Mouse (Mus musculus) hindbrain, embryonic 16.5 days (tissue): Measurements from ENCODE around the gene Clpb. TPM values are rescaled to one million over a fixed set of nuclear protein-coding genes. Genes with fewer than 3 reads are reported as not detected.

ENCODE experiments used
- ATAC-seq: fragments of 200-750 bp; cut with Nextera tagmentation; 2 replicates; pipeline ENCODE4 v1.8.0; 2017; ENCODE audit warnings: moderate TSS enrichment, moderate library complexity
- H3K27ac ChIP-seq: fragments of 300-500 bp; sonication (generic); 2 replicates; pipeline ENCODE4 v1.5.1; 2014; ENCODE audit warnings: low read depth, mild to moderate bottlenecking, control low read depth, low read length, moderate library complexity
- H3K27me3 ChIP-seq: fragments of 300-500 bp; sonication (generic); replicated peaks from 2 replicates; pipeline ENCODE4 v1.6.1; 2014; ENCODE audit warnings: low read length; ENCODE audit not compliant: control insufficient read depth, insufficient read depth
- H3K36me3 ChIP-seq: fragments of 300-500 bp; sonication (generic); 2 replicates; pipeline ENCODE4 v1.6.1; 2014; ENCODE audit warnings: mild to moderate bottlenecking, low read length, moderate library complexity, mixed read lengths; ENCODE audit not compliant: control insufficient read depth, insufficient read depth
- H3K4me1 ChIP-seq: fragments of 300-500 bp; sonication (generic); 2 replicates; pipeline ENCODE4 v1.6.1; 2014; ENCODE audit warnings: low read depth, low read length; ENCODE audit not compliant: control insufficient read depth, insufficient read depth
- H3K4me2 ChIP-seq: fragments of 300-500 bp; sonication (generic); 2 replicates; pipeline ENCODE4 v1.6.1; 2014; ENCODE audit warnings: mild to moderate bottlenecking, low read length, control low read depth, moderate library complexity
- H3K4me3 ChIP-seq: fragments of 300-500 bp; sonication (generic); 2 replicates; pipeline ENCODE4 v1.5.1; 2014; ENCODE audit warnings: mild to moderate bottlenecking, low read length, control low read depth, moderate library complexity
- H3K9ac ChIP-seq: fragments of 300-500 bp; sonication (generic); 2 replicates; pipeline ENCODE4 v1.6.1; 2014; ENCODE audit warnings: low read depth, mild to moderate bottlenecking, control low read depth, low read length, moderate library complexity
- H3K9me3 ChIP-seq: fragments of 300-500 bp; sonication (generic); 2 replicates; pipeline ENCODE4 v1.6.1; 2014; ENCODE audit warnings: mild to moderate bottlenecking, low read length, moderate library complexity; ENCODE audit not compliant: control insufficient read depth
- WGBS: fragments of 180-500 bp; shearing (Covaris S2); extraction: QIAGEN DNeasy Blood & Tissue Kit; methylation state at CpG from one replicate; pipeline ENCODE4 v1.1.7; 2014; 5-methylcytosine and 5-hydroxymethylcytosine counted together
- polyA plus RNA-seq: library from polyadenylated mRNA; unstranded; fragments of >200 nt; fragmentation: Nextera tagmentation; extraction: Ambion mirVana; gene quantifications from 2 replicates; pipeline ENCODE4 v1.2.1, GENCODE M21; 2015

Gene Clpb
- polyA plus RNA-seq, 1 experiment from 2014 or later = 47.3 TPM

DNA sequence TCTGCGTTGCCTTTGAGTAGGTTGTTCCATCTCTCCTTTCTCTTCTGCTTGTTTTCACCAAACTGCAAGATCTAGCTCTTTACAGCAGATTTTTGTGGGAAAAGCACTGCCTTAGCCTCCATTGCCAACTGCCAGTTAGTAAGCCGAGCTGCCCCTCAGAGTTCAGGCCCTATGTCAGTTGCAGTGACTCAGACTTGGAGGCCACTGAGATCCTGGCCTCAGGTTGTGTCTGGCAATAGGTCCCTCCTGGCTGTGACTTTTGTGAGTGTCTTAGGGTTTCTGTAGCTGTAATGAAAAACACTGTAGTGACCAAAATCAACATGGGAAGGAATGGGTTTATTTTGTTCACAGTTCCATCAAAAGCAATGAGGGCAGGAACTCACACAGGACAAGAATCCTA is 91.0 kb downstream of the Clpb start:
- WGBS = 95% methylated on average over 2 of the region's 2 CpGs
- ATAC-seq = no peak

DNA sequence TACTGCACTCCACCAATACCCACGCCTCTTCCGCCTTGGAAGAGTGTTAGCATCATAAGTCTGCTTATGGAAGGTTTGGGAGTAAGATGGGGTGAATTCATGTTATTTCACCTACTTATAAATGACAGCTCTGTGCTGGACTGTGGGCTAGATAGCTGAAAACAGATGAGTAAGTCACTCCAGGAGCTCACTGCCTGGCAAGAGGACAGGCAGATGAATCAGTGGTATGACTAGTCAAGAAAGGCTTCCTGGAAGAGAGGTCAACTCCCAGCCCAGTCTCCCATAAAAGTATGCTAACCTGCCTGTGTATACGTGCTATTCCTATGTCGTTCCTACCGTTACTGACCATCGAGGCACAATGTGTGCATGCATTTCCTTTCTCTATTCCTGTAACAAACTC is 91.9 kb downstream of the Clpb start:
- Histone ChIP-seq H3K4me3 (no peak overlapping the region), H3K9ac (no peak overlapping the region), H3K4me2 (no peak overlapping the region), H3K27me3 (no peaks in the 10 kb centered on the region), H3K36me3 (peaks cover 10% of the 10 kb centered on the region), H3K9me3 (no peaks in the 10 kb centered on the region), H3K4me1 (no peaks in the 10 kb centered on the region), H3K27ac (no peak overlapping the region)
- 98% methylated on average over 6 of the region's 6 CpGs for WGBS
- ATAC-seq = no peak

More for the DNA sequence above, 91.0 kb downstream of the Clpb start:
- H3K4me2 ChIP-seq = no peak overlapping the region
- peaks cover 10% of the 10 kb centered on the region for H3K36me3 ChIP-seq
- no peak overlapping the region for H3K4me3 ChIP-seq
- H3K9me3 ChIP-seq = no peaks in the 10 kb centered on the region
- no peaks in the 10 kb centered on the region for H3K4me1 ChIP-seq
- H3K27ac ChIP-seq = no peak overlapping the region
- H3K9ac ChIP-seq = no peak overlapping the region
- H3K27me3 ChIP-seq = no peaks in the 10 kb centered on the region

DNA sequence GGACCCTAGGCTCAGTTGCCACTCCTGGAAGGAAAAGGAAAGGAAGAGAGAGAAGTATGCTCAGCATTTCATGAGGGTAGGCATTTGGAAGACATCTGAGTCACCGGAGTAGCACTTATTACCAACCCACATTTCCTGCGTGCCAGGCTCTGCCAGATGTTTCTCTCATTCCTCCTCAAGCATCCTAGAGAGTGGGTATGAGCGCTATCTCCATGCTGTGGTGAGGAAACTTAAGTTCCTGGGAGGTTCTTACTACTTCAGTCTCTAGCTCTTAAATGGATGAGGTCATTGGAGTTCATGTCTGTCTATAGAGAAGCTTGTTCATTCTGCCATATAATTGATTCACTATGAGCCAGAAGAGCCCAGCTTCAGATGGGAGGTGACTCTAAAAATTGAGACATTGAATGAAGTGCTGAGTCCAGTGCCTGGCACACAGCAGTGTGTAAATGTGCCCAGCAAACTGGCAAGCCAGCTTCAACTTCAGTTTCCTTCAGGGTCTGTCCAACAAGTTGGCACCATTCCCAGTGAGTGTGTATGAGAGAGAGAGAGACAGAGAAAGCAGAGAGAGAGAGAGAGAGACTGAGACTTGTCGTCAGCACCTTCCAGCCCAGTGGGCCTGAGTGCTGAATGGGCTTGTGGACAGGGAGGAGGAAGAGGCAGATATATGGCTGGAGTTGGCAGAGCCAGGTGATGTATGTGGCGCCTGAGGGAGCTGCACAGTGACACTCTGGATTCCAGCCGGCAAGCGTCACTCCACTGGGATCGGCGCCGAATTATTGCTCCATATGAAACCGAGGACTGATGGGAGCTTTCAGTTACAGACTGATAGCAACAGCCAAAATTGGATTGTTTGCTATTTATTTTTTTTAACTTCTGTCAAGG is 98.7 kb downstream of the Clpb start:
- whole genome bisulfite sequencing = 83% methylated on average over 11 of the region's 11 CpGs
- Histone ChIP-seq H3K9ac (no peak overlapping the region), H3K36me3 (no peaks in the 10 kb centered on the region), H3K4me3 (no peak overlapping the region), H3K27me3 (no peaks in the 10 kb centered on the region), H3K27ac (no peak overlapping the region), H3K4me1 (no peaks in the 10 kb centered on the region), H3K9me3 (no peaks in the 10 kb centered on the region), H3K4me2 (no peak overlapping the region)
- ATAC-seq = peak; percentile 73

DNA sequence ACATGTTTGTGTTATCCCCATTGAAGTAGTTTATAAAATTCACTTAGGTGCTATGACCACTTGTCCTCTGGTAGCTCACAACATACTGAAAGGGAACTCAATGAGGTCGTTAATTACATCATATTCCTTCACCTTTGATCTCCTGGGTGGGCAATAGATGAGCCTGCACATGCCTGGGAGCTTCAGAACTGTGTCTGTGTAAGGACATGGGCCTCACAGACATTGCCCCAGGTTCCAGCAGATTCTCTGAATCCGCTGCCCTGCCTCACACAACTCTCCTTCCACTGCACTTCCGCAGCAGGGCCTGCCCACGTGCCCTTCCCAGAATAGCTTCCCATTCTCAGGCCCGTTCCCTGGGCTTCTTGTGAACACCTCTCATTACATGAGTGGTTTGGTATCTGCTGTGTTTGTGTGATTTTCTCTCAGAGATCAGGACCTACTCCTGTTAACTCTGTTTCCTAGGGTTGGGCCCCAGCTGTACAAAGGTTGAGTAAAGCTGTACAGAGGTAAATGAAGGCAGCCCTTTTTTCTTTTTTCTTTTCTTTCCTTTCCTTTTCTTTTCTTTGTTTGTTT is 104.0 kb downstream of the Clpb start:
- Histone ChIP-seq H3K9ac (no peak overlapping the region), H3K9me3 (no peaks in the 10 kb centered on the region), H3K4me3 (no peak overlapping the region), H3K4me1 (peaks cover 4% of the 10 kb centered on the region), H3K36me3 (no peaks in the 10 kb centered on the region), H3K27me3 (no peaks in the 10 kb centered on the region), H3K4me2 (no peak overlapping the region), H3K27ac (no peak overlapping the region)
- 85% methylated on average over 5 of the region's 5 CpGs for WGBS
- no peak for ATAC-seq

DNA sequence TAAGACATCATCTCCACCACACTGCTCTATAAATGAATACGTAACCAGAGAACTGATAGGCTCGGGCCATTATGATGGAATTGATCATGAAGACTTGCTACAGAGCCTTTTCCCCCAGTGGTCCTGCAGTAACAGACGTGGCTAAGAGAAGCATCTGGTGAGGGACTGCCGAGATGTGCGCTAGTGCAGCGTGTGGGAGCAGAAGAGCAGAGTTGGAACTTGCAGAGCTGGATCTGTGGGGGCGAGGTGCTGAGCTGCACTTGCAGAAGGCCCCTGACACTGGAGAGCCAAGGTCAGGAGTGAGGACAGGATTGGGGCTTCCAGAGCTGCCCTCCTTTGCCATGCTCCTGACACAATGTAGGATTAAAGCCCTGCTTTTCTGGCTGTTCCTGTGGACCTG is 106.6 kb downstream of the Clpb start:
- H3K27ac ChIP-seq = no peak overlapping the region
- no peak for ATAC-seq

DNA sequence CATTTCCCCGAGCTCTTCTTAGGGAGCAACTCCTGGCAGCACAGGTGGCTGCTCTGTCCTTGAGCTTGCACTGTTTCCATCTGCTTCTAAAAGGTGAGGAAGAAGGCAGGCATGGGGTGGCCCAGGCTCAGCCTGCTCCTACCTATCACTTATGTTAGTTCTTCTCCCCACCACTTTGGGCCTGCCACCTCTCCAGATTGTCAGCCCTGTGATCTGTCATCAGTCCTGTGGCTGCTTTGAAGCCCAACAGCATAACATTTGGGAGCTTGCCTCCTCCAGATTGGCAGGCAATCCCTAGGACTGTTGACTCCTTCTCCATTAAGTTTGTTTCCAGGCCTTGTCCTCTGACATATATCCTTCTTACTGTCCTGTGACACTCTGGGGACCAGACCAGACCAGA is 108.2 kb downstream of the Clpb start:
- H3K27me3 ChIP-seq = no peaks in the 10 kb centered on the region
- no peak overlapping the region for H3K27ac ChIP-seq
- no peak overlapping the region for H3K4me2 ChIP-seq
- WGBS = 74% methylated on average over 1 of the region's 1 CpGs
- H3K9me3 ChIP-seq = no peaks in the 10 kb centered on the region
- H3K9ac ChIP-seq = no peak overlapping the region
- no peaks in the 10 kb centered on the region for H3K36me3 ChIP-seq
- no peak for ATAC-seq
- H3K4me1 ChIP-seq = peaks cover 4% of the 10 kb centered on the region
- no peak overlapping the region for H3K4me3 ChIP-seq

More for the DNA sequence above, 106.6 kb downstream of the Clpb start:
- 61% methylated on average over 7 of the region's 7 CpGs for WGBS
- Histone ChIP-seq H3K4me1 (peaks cover 4% of the 10 kb centered on the region), H3K36me3 (no peaks in the 10 kb centered on the region), H3K9ac (no peak overlapping the region), H3K4me3 (no peak overlapping the region), H3K9me3 (no peaks in the 10 kb centered on the region), H3K27me3 (no peaks in the 10 kb centered on the region), H3K4me2 (no peak overlapping the region)

DNA sequence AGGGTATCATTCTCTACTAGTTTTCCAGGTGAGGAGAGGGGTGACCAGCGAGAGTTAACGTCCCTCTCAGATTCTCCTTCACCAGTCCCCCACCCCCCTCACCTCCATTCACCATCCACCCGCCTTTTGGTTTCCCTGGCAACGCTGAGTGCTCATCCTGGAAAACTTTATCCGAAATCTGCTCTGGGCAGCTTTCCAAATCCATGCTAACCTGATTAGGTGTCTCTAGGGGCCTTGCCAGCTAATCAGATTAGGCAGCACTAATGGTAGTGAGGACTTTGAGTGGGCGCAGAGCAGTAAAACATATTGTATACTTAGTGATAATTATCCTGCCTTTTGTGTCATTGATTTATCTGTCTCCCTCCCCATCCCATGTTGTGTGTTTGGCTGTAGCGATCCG is 109.3 kb downstream of the Clpb start:
- Histone ChIP-seq H3K9me3 (no peaks in the 10 kb centered on the region), H3K27ac (no peak overlapping the region), H3K27me3 (no peaks in the 10 kb centered on the region), H3K4me2 (no peak overlapping the region), H3K4me1 (peaks cover 4% of the 10 kb centered on the region), H3K36me3 (no peaks in the 10 kb centered on the region), H3K4me3 (no peak overlapping the region), H3K9ac (no peak overlapping the region)
- peak; percentile 70 for ATAC-seq
- 34% methylated on average over 8 of the region's 8 CpGs for WGBS

DNA sequence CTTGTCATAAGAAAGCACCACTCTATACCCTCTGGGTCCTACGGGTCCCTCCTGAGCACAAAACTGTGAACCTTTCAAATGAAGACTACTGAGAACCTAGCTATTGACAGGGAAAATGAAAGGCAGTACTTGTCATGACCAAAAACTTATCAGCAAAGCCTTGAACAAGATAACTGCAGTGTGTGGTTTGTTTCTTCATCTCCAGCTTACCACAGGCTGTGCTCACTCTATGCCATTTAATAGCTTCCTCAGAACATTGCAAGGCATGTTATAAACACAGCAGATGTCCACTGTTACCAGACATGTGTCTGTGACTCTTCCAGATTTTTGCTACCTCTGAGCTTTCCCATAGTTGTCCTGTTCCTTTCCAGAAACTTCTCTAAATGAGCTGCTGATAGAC is 113.6 kb downstream of the Clpb start:
- Histone ChIP-seq H3K4me1 (no peaks in the 10 kb centered on the region; the same call in 1 of the 2 replicates), H3K27ac (no peak overlapping the region), H3K9me3 (no peaks in the 10 kb centered on the region), H3K27me3 (no peaks in the 10 kb centered on the region), H3K4me2 (no peak overlapping the region), H3K36me3 (peaks cover 11% of the 10 kb centered on the region), H3K9ac (no peak overlapping the region), H3K4me3 (no peak overlapping the region)
- WGBS = 96% methylated on average over 1 of the region's 1 CpGs
- ATAC-seq = no peak

DNA sequence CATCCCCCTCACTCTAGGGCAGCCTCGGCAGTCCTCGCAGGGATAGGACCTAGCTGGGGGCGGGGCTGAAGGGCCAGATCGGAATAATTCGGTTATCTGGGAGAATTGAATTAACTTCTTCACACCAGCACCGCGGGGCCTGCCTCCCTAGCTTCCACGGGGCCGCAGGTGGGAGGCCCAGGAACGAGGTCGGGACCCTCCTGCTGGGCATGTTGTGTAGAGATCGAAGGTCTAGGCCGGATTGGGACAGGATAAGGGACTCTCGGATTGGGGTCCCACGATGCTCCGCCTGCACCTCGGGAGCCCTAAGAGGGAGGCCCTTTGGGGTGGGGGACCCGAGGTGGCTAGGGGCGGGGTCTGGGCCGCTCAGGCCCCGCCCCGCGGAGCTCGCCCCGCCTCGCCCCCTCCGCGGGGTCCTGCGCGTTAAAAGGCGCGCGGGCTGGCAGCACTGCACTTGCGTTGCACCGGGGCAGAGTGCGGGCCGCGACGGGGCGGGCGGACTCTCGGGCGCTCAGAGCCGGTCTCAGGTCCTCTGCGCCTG is 154.5 kb downstream of the Clpb start, which contains the start of gene Phox2a:
TSS of gene Phox2a (plus strand) at position 453 of the 541 bp plus-strand sequence.
- Histone ChIP-seq H3K9ac (peak within 1 kb of the TSS; percentile 15; the same call in 1 of the 2 replicates), H3K4me3 (peak within 1 kb of the TSS; percentile 31), H3K27me3 (peaks cover 60% of the 10 kb centered on the region), H3K4me2 (peak within 1 kb of the TSS; percentile 52), H3K36me3 (no peaks in the 10 kb centered on the region), H3K4me1 (peaks cover 20% of the 10 kb centered on the region), H3K9me3 (no peaks in the 10 kb centered on the region), H3K27ac (no peak within 1 kb of the TSS)
- WGBS = 2% methylated on average over 35 of the region's 45 CpGs
- ATAC-seq = no peak
